Mouse (Mus musculus) heart, postnatal 14 days (tissue): ENCODE measurements around the gene Fam180a. TPM values are rescaled to one million over a fixed set of nuclear protein-coding genes. Genes with fewer than 3 reads are reported as not detected.

Experiments used
- DNase-seq, 2 experiments: peaks; one replicate each; pipeline ENCODE4 v3.0.0; 2021 to 2022
- intact Hi-C: fragments of 180-260 bp; cut with DNase I; formaldehyde crosslinking; loops from one replicate; pipeline ENCODE4 v1.15.1; 2025
- total RNA-seq, 2 experiments: library from RNA; stranded (reverse); gene quantifications; 2 replicates each; pipeline ENCODE4 v1.2.3; 2021

The Fam180a gene
- total RNA-seq, 2 experiments from 2014 or later: 1.5 to 2.2 TPM

- intact Hi-C loops: no loop called here
- no peak for DNase-seq
These were observed 6.1 kb downstream of the Fam180a start for GRCm38 (mm10) chr6:35319850-35320249.

- intact Hi-C loops: no loop called here
- DNase-seq: no peak
These were observed 12.4 kb downstream of the Fam180a start for GRCm38 (mm10) chr6:35313520-35313919.

- intact Hi-C loops: no loop called here
- no peak for DNase-seq
These were observed 16.5 kb downstream of the Fam180a start for GRCm38 (mm10) chr6:35309406-35309805.

GRCm38 (mm10) chr6:35308037-35308436, 17.9 kb downstream of the Fam180a start, which contains the start of gene Slc13a4:
Slc13a4 (minus strand) TSS chr6:35308131.
- intact Hi-C loops: no loop called here
- DNase-seq: no peak

- no peak for DNase-seq
- intact Hi-C loops: no loop called here
These were observed 18.8 kb downstream of the Fam180a start for GRCm38 (mm10) chr6:35307136-35307535.

GRCm38 (mm10) chr6:35303355-35303900, 22.5 kb downstream of the Fam180a start:
- intact Hi-C loops: no loop called here
- DNase-seq: no peak

GRCm38 (mm10) chr6:35302581-35302980, 23.4 kb downstream of the Fam180a start:
- intact Hi-C loops: no loop called here
- no peak for DNase-seq

- intact Hi-C loops: loop anchor here (5.0 kb wide), 1 partner anchor 41 kb away; no protein-coding TSS in a partner anchor
- DNase-seq: no peak
These were observed 27.6 kb downstream of the Fam180a start for GRCm38 (mm10) chr6:35298323-35298722.

GRCm38 (mm10) chr6:35297516-35298227, 28.3 kb downstream of the Fam180a start:
- intact Hi-C loops: loop anchor here (5.0 kb wide), 1 partner anchor 40 kb away; no protein-coding TSS in a partner anchor
- no peak for DNase-seq

GRCm38 (mm10) chr6:35297001-35297400, 28.9 kb downstream of the Fam180a start:
- DNase-seq: peak; percentile 69 to 80
- intact Hi-C loops: loop anchor here (5.0 kb wide), 1 partner anchor 40 kb away; no protein-coding TSS in a partner anchor

GRCm38 (mm10) chr6:35294964-35295363, 31.0 kb downstream of the Fam180a start:
- DNase-seq: no peak
- intact Hi-C loops: loop anchor here (5.0 kb wide), 1 partner anchor 38 kb away; no protein-coding TSS in a partner anchor

GRCm38 (mm10) chr6:35289676-35290075, 36.3 kb downstream of the Fam180a start:
- intact Hi-C loops: no loop called here
- no peak for DNase-seq

- intact Hi-C loops: no loop called here
These were observed 37.0 kb downstream of the Fam180a start for GRCm38 (mm10) chr6:35288920-35289319.

GRCm38 (mm10) chr6:35288114-35288761, 37.7 kb downstream of the Fam180a start:
- intact Hi-C loops: no loop called here
- DNase-seq: peak; percentile 51 to 63

More at GRCm38 (mm10) chr6:35288920-35289319, 37.0 kb downstream of the Fam180a start:
- DNase-seq: no peak

GRCm38 (mm10) chr6:35279306-35279705, 46.6 kb downstream of the Fam180a start:
- DNase-seq: no peak
- intact Hi-C loops: no loop called here

- no peak for DNase-seq
- intact Hi-C loops: no loop called here
These were observed 47.9 kb downstream of the Fam180a start for GRCm38 (mm10) chr6:35277903-35278587.

GRCm38 (mm10) chr6:35273391-35274082, 52.4 kb downstream of the Fam180a start:
- intact Hi-C loops: no loop called here
- no peak for DNase-seq

- intact Hi-C loops: no loop called here
- DNase-seq: no peak
These were observed 53.8 kb downstream of the Fam180a start for GRCm38 (mm10) chr6:35271868-35272765.
